Mouse (Mus musculus) kidney, postnatal 25 days (tissue): Measurements from ENCODE around the gene Mdh2.

Experiments used
- DNase-seq, 2 experiments: peaks; one replicate each; pipeline ENCODE4 v3.0.0; 2021; ENCODE audit warnings: mixed read lengths in 2 of 2

The Mdh2 gene

DNA sequence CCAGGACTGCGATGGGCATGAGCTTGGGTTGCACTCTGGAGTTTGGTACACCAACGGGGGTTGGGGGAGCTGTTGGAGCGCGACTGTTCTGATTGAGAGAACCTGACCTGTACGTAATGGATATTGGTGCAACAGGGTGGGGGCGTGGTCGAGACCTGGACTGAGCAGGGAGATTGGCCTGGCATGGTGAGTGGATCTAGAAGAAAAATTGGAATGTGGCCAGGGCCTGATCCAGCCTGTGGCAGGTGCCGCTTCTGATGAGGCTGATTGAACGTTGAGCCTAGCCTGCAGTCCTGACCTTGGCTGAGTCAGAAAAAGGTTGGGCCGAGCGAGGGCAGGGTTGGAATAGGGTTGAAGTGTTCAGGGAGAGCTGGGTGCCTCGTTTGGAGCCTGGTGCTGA lies 57.7 kb downstream of the Mdh2 start:
- peak in 1 of 2 experiments; percentile 4 for DNase-seq
